Mouse (Mus musculus) liver, embryonic 11.5 days (tissue): ENCODE measurements around the gene Serpinb9. TPM values are rescaled to one million over a fixed set of nuclear protein-coding genes. Genes with fewer than 3 reads are reported as not detected.

Source experiments
- ATAC-seq: fragments of 200-750 bp; cut with Nextera tagmentation; replicated peaks from 2 replicates; pipeline ENCODE4 v1.8.0; 2017; ENCODE audit warnings: moderate number of reproducible peaks, mild to moderate bottlenecking, moderate TSS enrichment, moderate library complexity; ENCODE audit not compliant: low FRiP score
- DNase-seq: peaks from one replicate; pipeline ENCODE4 v3.0.0-alpha.2; 2017; ENCODE audit warnings: low spot score
- H3K27ac ChIP-seq: fragments of 300-500 bp; sonication (generic); 2 replicates; pipeline ENCODE4 v1.5.1; 2014; ENCODE audit warnings: mild to moderate bottlenecking, low read depth, low read length, control low read depth
- H3K27me3 ChIP-seq: fragments of 300-500 bp; sonication (generic); replicated peaks from 2 replicates; pipeline ENCODE4 v1.6.1; 2014; ENCODE audit warnings: low read length, mixed read lengths; ENCODE audit not compliant: control insufficient read depth, insufficient read depth
- H3K36me3 ChIP-seq: fragments of 300-500 bp; sonication (generic); 2 replicates; pipeline ENCODE4 v1.6.1; 2014; ENCODE audit warnings: mild to moderate bottlenecking, low read length, moderate library complexity, mixed read lengths; ENCODE audit not compliant: control insufficient read depth, insufficient read depth
- H3K4me1 ChIP-seq: fragments of 300-500 bp; sonication (generic); replicated peaks from 2 replicates; pipeline ENCODE4 v1.6.1; 2014; ENCODE audit warnings: low read length, mixed read lengths; ENCODE audit not compliant: control insufficient read depth, insufficient read depth
- H3K4me2 ChIP-seq: fragments of 300-500 bp; sonication (generic); 2 replicates; pipeline ENCODE4 v1.6.1; 2014; ENCODE audit warnings: mild to moderate bottlenecking, control low read depth, moderate library complexity
- H3K4me3 ChIP-seq: fragments of 300-500 bp; sonication (generic); 2 replicates; pipeline ENCODE4 v1.5.1; 2014; ENCODE audit warnings: low read depth, low read length, control low read depth
- H3K9ac ChIP-seq: fragments of 300-500 bp; sonication (generic); 2 replicates; pipeline ENCODE4 v1.6.1; 2014; ENCODE audit warnings: low read depth, low read length, control low read depth
- H3K9me3 ChIP-seq: fragments of 300-500 bp; sonication (generic); 2 replicates; pipeline ENCODE4 v1.6.1; 2016; ENCODE audit warnings: low read length, inconsistent platforms, mixed read lengths; ENCODE audit not compliant: control insufficient read depth
- WGBS: fragments of 180-500 bp; shearing (Covaris S2); extraction: QIAGEN DNeasy Blood & Tissue Kit; methylation state at CpG from one replicate; pipeline ENCODE4 v1.1.7; 2014; 5-methylcytosine and 5-hydroxymethylcytosine counted together
- polyA plus RNA-seq: library from polyadenylated mRNA; unstranded; fragments of >200 nt; fragmentation: Nextera tagmentation; extraction: Ambion mirVana; gene quantifications from 2 replicates; pipeline ENCODE4 v1.2.1, GENCODE M21; 2014

Gene Serpinb9
- polyA plus RNA-seq, 1 experiment from 2014 or later, result 3.2 TPM

DNA sequence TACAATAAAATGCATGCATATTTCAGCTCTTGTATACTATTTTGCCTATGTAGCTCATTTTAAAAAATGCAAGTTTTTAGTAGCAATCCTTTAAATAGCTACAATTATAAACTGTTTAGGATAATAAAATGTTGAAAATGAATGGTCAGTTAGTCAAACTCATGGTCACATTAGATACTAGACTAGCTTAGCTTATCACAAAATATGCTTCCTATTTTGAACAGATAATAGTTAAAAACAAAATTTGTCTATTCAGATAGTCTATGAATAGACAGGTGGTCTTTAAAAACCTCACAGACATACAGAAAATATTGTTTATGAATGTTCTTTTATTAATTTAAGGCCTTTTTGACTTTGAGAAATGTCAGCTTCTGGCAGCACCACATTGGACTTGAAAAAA is 16.8 kb upstream of the Serpinb9 start:
- Histone ChIP-seq H3K4me2 (no peak overlapping the region), H3K27ac (no peak overlapping the region), H3K9me3 (no peaks in the 10 kb centered on the region), H3K4me3 (no peak overlapping the region), H3K27me3 (no peaks in the 10 kb centered on the region), H3K9ac (no peak overlapping the region), H3K4me1 (no peaks in the 10 kb centered on the region), H3K36me3 (no peaks in the 10 kb centered on the region)
- DNase-seq (no peak), ATAC-seq (no peak)

GRCm38 (mm10) chr13:32993152-32993893 is 9.7 kb upstream of the Serpinb9 start:
- WGBS, result 29% methylated on average over 10 of the region's 10 CpGs
- Histone ChIP-seq H3K4me1 (peaks cover 6% of the 10 kb centered on the region; the same call in 1 of the 2 replicates), H3K9me3 (no peaks in the 10 kb centered on the region), H3K27me3 (no peaks in the 10 kb centered on the region), H3K4me2 (peak overlapping the region; percentile 31), H3K36me3 (no peaks in the 10 kb centered on the region), H3K4me3 (no peak overlapping the region), H3K27ac (peak overlapping the region; percentile 88), H3K9ac (peak overlapping the region; percentile 44; the same call in 1 of the 2 replicates)
- peak; percentile 97 for ATAC-seq
- DNase-seq, result peak; percentile 51

- peak overlapping the region; percentile 88 for H3K27ac ChIP-seq
- DNase-seq (no peak), ATAC-seq (peak; percentile 23; the same call in 1 of the 2 replicates)
- no peaks in the 10 kb centered on the region for H3K27me3 ChIP-seq
- peak overlapping the region; percentile 44; the same call in 1 of the 2 replicates for H3K9ac ChIP-seq
- no peaks in the 10 kb centered on the region for H3K9me3 ChIP-seq
- H3K4me3 ChIP-seq, result no peak overlapping the region
- peak overlapping the region; percentile 31 for H3K4me2 ChIP-seq
- H3K4me1 ChIP-seq, result peaks cover 6% of the 10 kb centered on the region; the same call in 1 of the 2 replicates
- WGBS, result 63% methylated on average over 2 of the region's 2 CpGs
- H3K36me3 ChIP-seq, result no peaks in the 10 kb centered on the region
These were observed 9.2 kb upstream of the Serpinb9 start for GRCm38 (mm10) chr13:32993894-32994242.

DNA sequence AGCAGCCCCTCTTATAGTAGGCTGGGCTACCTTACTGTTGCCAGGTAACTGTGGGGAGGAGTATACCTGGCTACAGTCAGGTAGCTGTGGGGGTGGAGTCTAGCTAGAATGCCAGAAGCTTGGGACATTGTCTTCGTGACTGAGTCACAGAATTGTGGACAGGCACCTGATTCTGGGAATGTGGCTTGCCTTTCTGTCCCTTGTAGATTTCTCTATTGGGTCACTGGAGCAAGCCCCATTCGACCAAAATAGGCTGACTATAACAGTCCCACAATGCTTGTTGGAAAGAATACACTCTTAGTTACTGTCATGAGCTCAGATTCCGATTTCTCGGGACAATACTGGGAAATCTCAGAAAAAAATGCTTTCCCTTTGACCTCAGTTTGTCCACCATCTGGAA is 8.0 kb upstream of the Serpinb9 start:
- H3K9ac ChIP-seq, result no peak overlapping the region
- no peak overlapping the region for H3K4me2 ChIP-seq
- H3K36me3 ChIP-seq, result no peaks in the 10 kb centered on the region
- no peak for DNase-seq
- H3K27ac ChIP-seq, result no peak overlapping the region
- 80% methylated on average over 4 of the region's 4 CpGs for WGBS
- H3K4me3 ChIP-seq, result no peak overlapping the region
- peaks cover 6% of the 10 kb centered on the region; the same call in 1 of the 2 replicates for H3K4me1 ChIP-seq
- no peak for ATAC-seq
- no peaks in the 10 kb centered on the region for H3K9me3 ChIP-seq
- H3K27me3 ChIP-seq, result no peaks in the 10 kb centered on the region

DNA sequence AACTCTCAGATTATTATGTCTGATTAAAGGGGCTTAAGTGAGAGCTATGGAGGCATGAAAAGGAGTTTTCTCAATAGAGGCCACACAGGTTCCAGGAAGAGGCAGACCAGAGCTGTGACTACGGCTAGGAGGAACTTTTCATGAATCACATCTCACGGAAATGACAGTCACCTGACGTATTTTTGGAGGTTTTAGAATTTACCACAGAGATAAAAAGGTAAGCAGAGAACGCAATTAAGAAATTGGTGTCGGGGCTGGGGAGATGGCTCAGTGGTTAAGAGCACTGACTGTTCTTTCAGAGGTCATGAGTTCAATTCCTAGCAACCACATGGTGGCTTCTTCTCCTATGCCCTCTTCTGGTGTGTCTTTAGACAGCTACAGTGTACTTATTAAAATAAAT is 1.7 kb upstream of the Serpinb9 start:
- 85% methylated on average over 5 of the region's 5 CpGs for WGBS
- Histone ChIP-seq H3K36me3 (no peaks in the 10 kb centered on the region), H3K9me3 (no peaks in the 10 kb centered on the region), H3K27me3 (no peaks in the 10 kb centered on the region), H3K4me1 (0 out of 2 replicates have a peak, but pooled peaks cover 4% of the 10 kb centered on the region), H3K9ac (no peak overlapping the region), H3K4me2 (no peak overlapping the region), H3K27ac (no peak overlapping the region), H3K4me3 (no peak overlapping the region)
- ATAC-seq (no peak), DNase-seq (no peak)

DNA sequence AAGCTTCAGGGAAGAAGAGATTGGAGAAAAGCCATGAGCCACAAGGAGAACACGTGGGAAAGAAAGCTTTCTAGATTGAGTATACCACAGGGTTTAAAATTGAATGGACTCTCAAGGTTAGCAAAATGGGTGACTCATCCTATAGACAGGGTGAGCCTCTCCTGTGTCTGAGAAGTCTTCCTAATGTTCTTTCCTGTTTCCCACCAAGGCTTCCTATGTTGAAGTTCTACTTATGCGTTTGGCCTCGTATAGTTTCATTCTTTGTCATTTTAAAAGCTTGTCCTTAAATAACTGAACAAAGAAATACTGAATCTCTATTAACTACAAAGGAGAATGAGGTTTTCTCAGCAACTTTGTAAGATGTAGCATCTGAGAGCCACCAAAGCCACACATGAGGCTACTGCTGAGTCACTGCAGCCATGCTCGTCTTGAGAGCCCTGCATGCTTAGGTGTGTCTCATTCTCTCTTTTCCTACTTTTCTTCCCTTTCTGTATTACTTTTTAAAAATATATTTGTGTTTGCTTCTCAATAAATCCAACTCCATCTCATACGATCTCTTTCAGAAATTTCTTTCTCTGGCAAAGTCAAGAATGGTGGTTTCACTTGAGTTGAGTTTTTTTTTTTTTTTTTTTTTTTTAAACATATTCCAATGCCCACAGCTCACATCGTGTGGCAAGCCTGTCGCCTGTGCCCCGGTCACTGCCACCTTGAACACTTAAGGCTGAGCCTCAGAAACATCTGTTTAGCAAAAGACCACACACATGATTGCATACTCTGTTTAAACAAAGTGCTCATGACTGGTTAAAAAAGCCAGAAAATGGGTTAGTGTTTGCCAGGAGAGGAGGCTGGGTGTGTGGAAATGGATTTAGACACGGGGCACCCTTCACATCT is 718 bp downstream of the Serpinb9 start:
- Histone ChIP-seq H3K4me3 (peak overlapping the region; percentile 52), H3K27ac (peak overlapping the region; percentile 85), H3K9me3 (no peaks in the 10 kb centered on the region), H3K27me3 (no peaks in the 10 kb centered on the region), H3K4me1 (0 out of 2 replicates have a peak, but pooled peaks cover 4% of the 10 kb centered on the region), H3K9ac (peak overlapping the region; percentile 75), H3K4me2 (peak overlapping the region; percentile 83), H3K36me3 (no peaks in the 10 kb centered on the region)
- WGBS, result 49% methylated on average over 9 of the region's 9 CpGs
- ATAC-seq (peak; percentile 60), DNase-seq (peak; percentile 43)

- Histone ChIP-seq H3K4me1 (0 out of 2 replicates have a peak, but pooled peaks cover 4% of the 10 kb centered on the region), H3K27me3 (no peaks in the 10 kb centered on the region), H3K4me3 (peak overlapping the region; percentile 52), H3K27ac (peak overlapping the region; percentile 85), H3K4me2 (peak overlapping the region; percentile 83), H3K9ac (peak overlapping the region; percentile 75), H3K9me3 (no peaks in the 10 kb centered on the region), H3K36me3 (no peaks in the 10 kb centered on the region)
- DNase-seq (peak; percentile 83), ATAC-seq (peak; percentile 93)
- WGBS, result 15% methylated on average over 12 of the region's 12 CpGs
These were observed 1.5 kb downstream of the Serpinb9 start for GRCm38 (mm10) chr13:33004414-33005105.

- WGBS, result 67% methylated on average over 2 of the region's 2 CpGs
- Histone ChIP-seq H3K9me3 (no peaks in the 10 kb centered on the region), H3K4me1 (0 out of 2 replicates have a peak, but pooled peaks cover 4% of the 10 kb centered on the region), H3K9ac (no peak overlapping the region), H3K27ac (no peak overlapping the region), H3K27me3 (no peaks in the 10 kb centered on the region), H3K4me3 (no peak overlapping the region), H3K4me2 (no peak overlapping the region), H3K36me3 (no peaks in the 10 kb centered on the region)
- ATAC-seq (no peak), DNase-seq (no peak)
These were observed 2.5 kb downstream of the Serpinb9 start for GRCm38 (mm10) chr13:33005501-33006075.
